Mouse (Mus musculus) midbrain, embryonic 10.5 days (tissue): ENCODE data around the gene Olfr1357. TPM values are rescaled to one million over a fixed set of nuclear protein-coding genes. Genes with fewer than 3 reads are reported as not detected.
A peak's percentile ranks its signal among the peaks of the same experiment; 100 is the strongest.

Experiments
- DNase-seq: peaks from one replicate; pipeline ENCODE4 v3.0.0-alpha.2; 2017; ENCODE audit warnings: low spot score
- H3K27ac ChIP-seq: fragments of 300-500 bp; sonication (generic); replicated peaks from 2 replicates; pipeline ENCODE4 v1.5.1; 2016; ENCODE audit warnings: mild to moderate bottlenecking
- H3K27me3 ChIP-seq: fragments of 300-500 bp; sonication (generic); 2 replicates; pipeline ENCODE4 v1.6.1; 2016; ENCODE audit warnings: low read depth, mild to moderate bottlenecking; ENCODE audit not compliant: poor library complexity, severe bottlenecking
- H3K36me3 ChIP-seq: fragments of 300-500 bp; sonication (generic); 2 replicates; pipeline ENCODE4 v1.6.1; 2016; ENCODE audit warnings: mild to moderate bottlenecking, moderate library complexity
- H3K4me1 ChIP-seq: fragments of 300-500 bp; sonication (generic); 2 replicates; pipeline ENCODE4 v1.6.1; 2016
- H3K4me3 ChIP-seq: fragments of 300-500 bp; sonication (generic); 2 replicates; pipeline ENCODE4 v1.5.1; 2016; ENCODE audit warnings: mild to moderate bottlenecking, moderate library complexity
- H3K9me3 ChIP-seq: fragments of 300-500 bp; sonication (generic); replicated peaks from 2 replicates; pipeline ENCODE4 v1.6.1; 2016; ENCODE audit warnings: mild to moderate bottlenecking
- WGBS: fragments of 180-500 bp; shearing (Covaris S2); methylation state at CpG from one replicate; pipeline ENCODE4 v1.1.7; 2016; 5-methylcytosine and 5-hydroxymethylcytosine counted together
- polyA plus RNA-seq: library from polyadenylated mRNA; unstranded; fragments of >200 nt; fragmentation: Nextera tagmentation; extraction: Ambion mirVana; gene quantifications from 2 replicates; pipeline ENCODE4 v1.2.1, GENCODE M21; 2016

The Olfr1357 gene
- polyA plus RNA-seq, 1 experiment from 2014 or later = not detected

DNA sequence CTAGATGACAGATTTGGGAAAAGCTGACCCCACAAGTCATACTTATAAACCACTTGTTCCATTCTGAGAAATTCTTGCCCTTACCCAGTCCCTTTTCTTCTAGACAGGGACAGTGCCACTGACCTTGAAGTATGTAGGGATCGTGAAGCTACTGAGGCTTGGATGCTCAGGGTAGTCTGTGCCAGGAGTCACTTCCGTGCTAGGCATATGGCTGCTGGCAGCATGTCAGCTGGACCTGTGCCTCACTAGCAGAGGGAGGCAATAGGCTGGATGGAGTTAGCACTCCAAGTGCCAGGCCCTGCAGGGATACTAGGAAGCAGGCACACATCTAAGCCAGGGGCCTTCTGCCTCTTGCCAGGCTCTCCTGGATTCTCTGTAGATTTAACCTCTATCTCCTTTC, 42.2 kb downstream of the Olfr1357 start:
- Histone ChIP-seq H3K4me3 (peak overlapping the region; percentile 70; the same call in 1 of the 2 replicates), H3K9me3 (no peaks in the 10 kb centered on the region), H3K36me3 (peaks cover 38% of the 10 kb centered on the region), H3K27ac (no peak overlapping the region), H3K4me1 (peaks cover 16% of the 10 kb centered on the region), H3K27me3 (no peaks in the 10 kb centered on the region)
- no peak for DNase-seq
- 90% methylated on average over 2 of the region's 2 CpGs for WGBS

DNA sequence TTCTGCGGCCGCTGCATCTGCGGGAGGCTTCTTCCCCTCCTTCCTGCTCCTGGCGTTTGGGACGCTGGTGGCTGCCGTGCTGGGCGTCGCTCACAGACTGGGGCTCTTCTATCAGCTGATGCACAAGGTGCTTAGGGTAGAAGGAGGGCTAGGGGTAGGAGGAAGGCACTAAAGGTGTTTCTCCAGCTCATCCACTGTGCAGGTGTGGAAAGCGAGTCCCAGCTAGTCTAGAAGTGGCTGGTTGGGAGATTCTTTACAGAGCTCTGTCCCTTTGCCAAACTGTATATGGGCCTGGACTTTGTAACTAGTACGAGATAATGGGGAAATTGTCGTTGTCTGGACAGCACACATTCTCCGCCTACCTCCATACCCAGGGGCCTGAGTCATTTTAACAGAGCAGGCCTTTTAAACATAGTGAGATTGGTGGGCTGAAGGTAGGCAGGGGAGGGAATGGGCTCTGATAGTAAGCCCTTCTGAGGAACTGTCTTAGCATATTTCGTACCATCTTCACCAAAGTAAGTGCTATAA, 42.7 kb downstream of the Olfr1357 start:
- Histone ChIP-seq H3K36me3 (peaks cover 32% of the 10 kb centered on the region), H3K27ac (peak overlapping the region; percentile 88), H3K9me3 (no peaks in the 10 kb centered on the region), H3K4me1 (peaks cover 16% of the 10 kb centered on the region), H3K27me3 (no peaks in the 10 kb centered on the region), H3K4me3 (peak overlapping the region; percentile 70)
- WGBS = 23% methylated on average over 13 of the region's 13 CpGs
- no peak for DNase-seq

DNA sequence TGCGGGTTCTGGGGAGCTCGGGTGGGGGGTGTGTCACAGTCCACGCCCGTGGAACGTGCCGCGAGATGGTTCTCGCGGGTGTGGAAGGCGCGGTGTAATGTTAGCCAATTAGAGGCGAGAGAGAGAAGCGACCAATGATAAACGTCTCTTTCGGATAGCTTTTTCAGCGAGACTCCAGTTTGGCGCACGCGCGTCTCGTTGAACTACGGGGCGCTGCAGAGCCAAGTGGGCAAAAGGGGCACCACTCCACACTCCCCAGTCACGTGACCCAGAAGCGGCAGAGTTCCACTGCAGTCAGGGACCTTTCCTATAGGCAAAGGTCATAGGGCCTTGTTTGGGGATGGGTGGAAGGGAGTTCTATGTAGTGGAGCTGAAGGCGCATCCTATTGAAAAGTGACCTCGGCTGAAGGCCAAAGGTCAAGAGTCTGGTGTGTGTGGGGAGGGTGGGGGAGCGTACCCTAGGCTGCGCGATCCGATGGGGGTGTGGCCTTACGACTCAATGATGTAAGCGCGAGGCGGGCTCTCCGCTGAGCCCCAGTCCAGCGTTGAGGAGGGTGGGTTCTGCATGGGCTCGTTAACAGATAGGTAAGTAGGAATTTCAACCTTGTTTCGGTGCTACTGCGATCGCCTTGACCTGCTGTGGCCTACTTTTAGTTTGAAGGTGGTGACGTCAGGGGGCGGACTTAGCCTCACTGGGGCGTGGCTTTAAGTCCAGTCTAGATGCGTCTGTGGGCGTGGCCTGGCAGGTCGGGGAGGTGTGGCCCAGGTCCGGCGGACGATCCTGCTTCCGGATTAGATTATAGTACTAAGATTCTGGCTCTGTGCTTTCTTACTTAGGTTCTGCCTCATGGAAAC, 43.4 kb downstream of the Olfr1357 start, which contains the start of gene Ilvbl:
Gene Ilvbl (plus strand): TSS at position 97 of the 855 bp plus-strand sequence.
- Histone ChIP-seq H3K27ac (peak within 1 kb of the TSS; percentile 88), H3K27me3 (no peaks in the 10 kb centered on the region), H3K4me3 (peak within 1 kb of the TSS; percentile 70), H3K4me1 (peaks cover 16% of the 10 kb centered on the region), H3K9me3 (no peaks in the 10 kb centered on the region), H3K36me3 (peaks cover 26% of the 10 kb centered on the region)
- DNase-seq = peak; percentile 95
- under 1% methylated on average over 51 of the region's 51 CpGs for WGBS

DNA sequence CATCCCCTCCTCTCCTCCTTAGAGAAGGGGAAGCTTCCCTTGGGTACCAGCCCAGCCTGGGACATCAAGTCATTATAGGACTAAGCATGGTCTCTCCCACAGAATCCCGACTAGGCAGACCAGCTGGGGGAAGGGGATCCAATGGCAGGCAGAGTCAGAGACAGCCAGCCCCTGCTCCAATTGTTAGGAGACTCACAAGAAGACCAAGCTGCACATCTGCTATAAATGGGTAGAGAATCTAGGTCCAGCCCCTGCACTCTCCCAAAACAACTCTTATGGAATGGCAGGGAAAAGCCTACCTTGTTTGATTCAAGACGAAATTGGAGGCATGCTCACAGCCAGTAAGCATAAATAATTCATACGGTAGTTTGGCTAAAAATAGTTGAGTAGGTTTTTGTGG, 44.6 kb downstream of the Olfr1357 start:
- H3K4me3 ChIP-seq = no peak overlapping the region
- peaks cover 13% of the 10 kb centered on the region for H3K36me3 ChIP-seq
- no peaks in the 10 kb centered on the region for H3K9me3 ChIP-seq
- H3K27ac ChIP-seq = no peak overlapping the region
- DNase-seq = no peak
- WGBS = 79% methylated on average over 3 of the region's 3 CpGs
- H3K4me1 ChIP-seq = peaks cover 16% of the 10 kb centered on the region
- no peaks in the 10 kb centered on the region for H3K27me3 ChIP-seq

DNA sequence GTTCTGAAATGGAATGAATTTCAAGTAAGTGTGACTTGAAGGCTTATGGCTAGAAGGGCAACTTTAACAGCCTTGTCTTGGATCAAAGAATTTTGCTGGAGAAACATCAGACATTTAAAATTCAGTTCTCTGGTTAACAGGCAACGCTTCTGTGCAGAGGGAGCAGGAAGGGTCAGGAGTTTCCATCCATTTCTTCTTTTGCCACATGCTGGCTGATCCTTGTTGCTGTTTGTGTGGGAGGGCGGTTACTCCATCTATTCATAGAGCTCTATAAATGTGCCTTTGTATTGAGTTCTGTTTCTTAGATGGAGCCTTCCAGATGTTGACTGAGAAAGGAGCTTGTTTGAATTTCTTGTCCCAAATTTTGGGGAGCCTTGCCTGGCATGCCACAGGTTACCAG, 47.0 kb downstream of the Olfr1357 start:
- Histone ChIP-seq H3K27me3 (no peaks in the 10 kb centered on the region), H3K4me1 (peaks cover 15% of the 10 kb centered on the region), H3K4me3 (no peak overlapping the region), H3K36me3 (no peaks in the 10 kb centered on the region), H3K27ac (no peak overlapping the region), H3K9me3 (no peaks in the 10 kb centered on the region)
- no peak for DNase-seq
- 66% methylated on average over 2 of the region's 2 CpGs for WGBS

DNA sequence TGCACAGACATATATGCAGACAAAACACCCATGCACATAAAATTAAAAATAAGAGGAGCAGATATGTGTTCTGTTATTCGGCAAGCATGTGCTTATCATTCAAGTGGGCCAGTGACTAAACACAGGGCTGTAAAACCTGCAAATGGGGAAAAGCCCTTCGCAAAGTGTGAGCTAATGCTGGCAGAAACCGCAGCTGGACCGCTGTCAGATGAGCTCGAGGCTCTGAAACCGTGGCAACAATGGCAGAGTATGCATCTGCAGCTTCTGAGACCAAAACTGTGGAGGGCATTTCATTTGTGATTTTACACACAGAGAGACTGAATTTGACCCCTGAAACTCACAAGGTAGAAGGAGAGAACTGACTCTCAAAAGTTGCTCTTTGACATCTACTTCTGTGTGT, 47.5 kb downstream of the Olfr1357 start:
- Histone ChIP-seq H3K4me1 (peaks cover 11% of the 10 kb centered on the region), H3K9me3 (no peaks in the 10 kb centered on the region), H3K27me3 (no peaks in the 10 kb centered on the region), H3K36me3 (no peaks in the 10 kb centered on the region), H3K4me3 (no peak overlapping the region), H3K27ac (no peak overlapping the region)
- no peak for DNase-seq
- WGBS = 77% methylated on average over 6 of the region's 6 CpGs

DNA sequence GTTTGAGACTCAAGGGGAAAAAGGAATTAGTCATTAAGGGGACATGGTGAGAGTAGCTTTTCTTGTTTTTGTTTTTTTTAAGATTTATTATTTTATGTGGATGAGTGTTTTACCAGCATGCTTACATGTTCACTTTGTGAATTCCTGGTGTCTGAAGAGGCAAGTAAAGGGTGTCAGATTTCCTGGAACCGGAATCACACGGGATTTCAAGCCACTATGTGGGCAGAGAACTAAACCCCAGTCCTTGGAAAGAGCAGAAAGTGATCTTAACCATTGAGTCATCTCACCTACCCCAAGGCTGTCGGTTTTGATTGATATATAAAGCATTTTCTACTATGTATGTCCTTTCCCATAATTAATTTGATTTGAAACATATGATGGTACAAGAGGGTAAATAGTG, 48.2 kb downstream of the Olfr1357 start:
- H3K9me3 ChIP-seq = no peaks in the 10 kb centered on the region
- no peaks in the 10 kb centered on the region for H3K27me3 ChIP-seq
- no peak overlapping the region for H3K27ac ChIP-seq
- H3K36me3 ChIP-seq = no peaks in the 10 kb centered on the region
- peaks cover 5% of the 10 kb centered on the region for H3K4me1 ChIP-seq
- H3K4me3 ChIP-seq = no peak overlapping the region
- no peak for DNase-seq
- 72% methylated on average over 3 of the region's 3 CpGs for WGBS

DNA sequence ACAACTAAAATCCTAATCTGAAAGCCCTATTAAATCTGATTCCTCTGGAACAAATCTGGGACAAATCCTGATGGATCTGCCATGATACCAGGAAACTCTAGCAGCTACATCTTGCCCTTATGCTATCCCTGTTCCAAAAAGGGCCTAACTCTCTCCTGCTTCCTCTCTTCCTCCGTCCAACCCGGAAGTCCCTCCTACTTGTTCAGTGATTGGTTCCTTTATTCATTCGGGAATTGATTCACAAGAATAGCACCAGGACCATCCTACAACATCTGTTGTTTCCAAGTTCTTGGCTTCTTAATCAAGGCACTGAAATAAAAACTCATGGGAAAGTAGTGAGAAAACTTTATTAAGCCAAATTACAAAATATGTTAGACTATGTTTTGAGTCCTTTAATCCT, 48.7 kb downstream of the Olfr1357 start:
- 86% methylated on average over 3 of the region's 3 CpGs for WGBS
- no peak for DNase-seq
- Histone ChIP-seq H3K36me3 (no peaks in the 10 kb centered on the region), H3K9me3 (no peaks in the 10 kb centered on the region), H3K4me3 (no peak overlapping the region), H3K27ac (no peak overlapping the region), H3K27me3 (no peaks in the 10 kb centered on the region), H3K4me1 (peaks cover 5% of the 10 kb centered on the region)

DNA sequence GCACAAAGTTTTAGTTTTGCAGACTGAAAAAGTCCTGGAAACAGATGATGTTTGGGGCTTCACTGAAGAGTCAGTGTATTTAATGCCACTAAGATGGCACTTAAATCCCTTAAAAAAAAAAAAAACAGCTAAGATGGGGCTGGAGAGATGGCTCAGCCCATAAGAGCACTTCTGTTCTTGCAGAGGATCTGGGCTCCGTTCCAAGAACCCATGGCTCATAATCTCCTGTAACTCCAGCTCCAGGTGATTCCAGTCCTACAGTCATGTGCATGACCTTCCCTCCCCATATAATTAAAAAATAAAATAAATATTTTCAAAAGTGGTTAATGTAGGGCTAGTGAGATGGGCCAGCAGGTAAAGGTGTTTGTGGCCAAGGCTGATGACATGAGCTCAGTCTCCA, 52.8 kb downstream of the Olfr1357 start:
- no peak for DNase-seq
- Histone ChIP-seq H3K27ac (no peak overlapping the region), H3K27me3 (no peaks in the 10 kb centered on the region), H3K4me1 (no peaks in the 10 kb centered on the region), H3K9me3 (no peaks in the 10 kb centered on the region), H3K36me3 (no peaks in the 10 kb centered on the region), H3K4me3 (no peak overlapping the region)
- 80% methylated on average over 1 of the region's 1 CpGs for WGBS

Other genes with a start within 250 kb of the Olfr1357 start
- 319 and 355 TPM in 2 replicates for gene Rrp1, start 205.0 kb downstream of the Olfr1357 start, polyA plus RNA-seq
- gene Cstb, start 192.4 kb downstream of the Olfr1357 start, polyA plus RNA-seq = 112 and 114 TPM in 2 replicates
- 10.5 and 11.1 TPM in 2 replicates for gene Pdxk, start 153.1 kb downstream of the Olfr1357 start, polyA plus RNA-seq
- gene Olfr1358, start 100.6 kb downstream of the Olfr1357 start, polyA plus RNA-seq = not detected in 2 replicates
- gene Ilvbl, start 43.7 kb downstream of the Olfr1357 start, polyA plus RNA-seq = 38.3 and 48.9 TPM in 2 replicates
- gene Syde1, start 26.1 kb downstream of the Olfr1357 start, polyA plus RNA-seq = 13.4 and 14.5 TPM in 2 replicates
- not detected in 2 replicates for gene Casp14, start 100.2 kb upstream of the Olfr1357 start, polyA plus RNA-seq
- gene Ccdc105, start 135.0 kb upstream of the Olfr1357 start, polyA plus RNA-seq = not detected in 2 replicates
- gene Slc1a6, start 162.4 kb upstream of the Olfr1357 start, polyA plus RNA-seq = 1.7 and 2.0 TPM in 2 replicates
- gene Olfr1356, start 234.1 kb upstream of the Olfr1357 start, polyA plus RNA-seq = not detected in 2 replicates